Mouse (Mus musculus) C2C12 (cell line): ENCODE results near the gene C2cd4c.

Experiments
- CEBPB ChIP-seq: IDR thresholded peaks from one replicate; pipeline ENCODE4 v1.6.1; 2011; ENCODE audit warnings: low read depth, mild to moderate bottlenecking, control low read depth, moderate library complexity
- CTCF ChIP-seq: IDR thresholded peaks from one replicate; pipeline ENCODE4 v1.5.1; 2011; ENCODE audit not compliant: control insufficient read depth, insufficient read depth, insufficient read length
- MYOG ChIP-seq: IDR thresholded peaks from one replicate; pipeline ENCODE4 v1.6.1; 2011; ENCODE audit not compliant: control insufficient read depth, insufficient read length; ENCODE audit errors: extremely low read depth

DNA sequence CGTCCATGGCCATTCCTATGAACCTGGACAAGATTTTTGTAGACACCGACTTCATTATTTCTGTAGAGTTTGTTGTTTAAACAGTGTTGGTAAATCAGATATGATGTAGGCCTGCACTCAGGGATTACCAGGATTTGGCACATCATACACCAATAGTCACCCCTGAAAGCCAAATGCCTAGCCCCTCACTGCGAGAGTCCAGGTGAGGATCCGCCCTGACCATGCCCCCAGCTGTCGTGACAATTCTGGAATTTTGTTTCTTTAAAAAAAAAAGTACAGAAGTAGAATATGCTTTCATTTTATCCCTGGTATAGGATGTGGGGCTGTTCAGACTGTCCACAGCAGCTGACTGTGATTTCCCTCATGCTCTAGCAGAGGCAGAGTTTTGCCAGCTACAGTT, 43.9 kb downstream of the C2cd4c start:
- TF ChIP-seq MYOG (no peak), CTCF (no peak), CEBPB (no peak)
